In genomic region chr9:61119252-61119651, GRCm38 (mm10) we compare ENCODE assay signal across 24 mouse cellular contexts.
DNase-seq lines count a peak whose midpoint lies in the region; TF ChIP-seq lines count a peak whose summit lies in the region.
"Had no signal": no experiment of that assay in that cellular context is flagged by ENCODE, and none has a peak within 500 bp of the region (broad histone marks: within the 10 kb centered on the region; RNA-seq: fewer than 3 reads in every experiment).

No protein-coding gene starts in this region.

- no peak overlapping the region for H3K4me3 ChIP-seq in kidney, adult 2 months (ENCODE audit: insufficient read depth, low read depth, low read length)
- H3K4me3 ChIP-seq in lung, adult 2 months (replicated peaks; ENCODE audit: extremely low read depth, low read depth, low read length): no peak overlapping the region
- H3K4me3 ChIP-seq in midbrain, embryonic 10.5 days: no peak overlapping the region
- H3K4me3 ChIP-seq: embryonic facial prominence, embryonic 13.5 days; forebrain, embryonic 10.5 days; forebrain, embryonic 15.5 days; hindbrain, embryonic 13.5 days; limb, embryonic 10.5 days; limb, embryonic 15.5 days; midbrain, embryonic 15.5 days; neural tube, embryonic 15.5 days had no signal

- no peaks in the 10 kb centered on the region for H3K9me3 ChIP-seq in midbrain, embryonic 10.5 days (replicated peaks)
- H3K9me3 ChIP-seq: embryonic facial prominence, embryonic 13.5 days; forebrain, embryonic 10.5 days; forebrain, embryonic 15.5 days; hindbrain, embryonic 13.5 days; limb, embryonic 10.5 days; limb, embryonic 15.5 days; midbrain, embryonic 15.5 days; neural tube, embryonic 15.5 days had no signal

- no peak overlapping the region for H3K27ac ChIP-seq in kidney, adult 2 months (ENCODE audit: insufficient read depth, low read depth, low read length)
- H3K27ac ChIP-seq in midbrain, embryonic 10.5 days (replicated peaks): no peak overlapping the region
- H3K27ac ChIP-seq: embryonic facial prominence, embryonic 13.5 days; forebrain, embryonic 10.5 days; forebrain, embryonic 15.5 days; hindbrain, embryonic 13.5 days; limb, embryonic 10.5 days; limb, embryonic 15.5 days; midbrain, embryonic 15.5 days; neural tube, embryonic 15.5 days had no signal

- no peak for TF ChIP-seq CTCF in kidney, adult 2 months (conservative IDR thresholded peaks at IDR 0.05; ENCODE audit: insufficient read depth, insufficient read length, low read depth, low read length)
- TF ChIP-seq CTCF in lung, adult 2 months (IDR thresholded peaks at IDR 0.05; ENCODE audit: insufficient read depth, low read length): no peak

- H3K4me1 ChIP-seq in kidney, adult 2 months (ENCODE audit: control insufficient read depth, insufficient read depth, low read length): no peaks in the 10 kb centered on the region
- no peaks in the 10 kb centered on the region for H3K4me1 ChIP-seq in lung, adult 2 months (ENCODE audit: control insufficient read depth, insufficient read depth, low read length)
- H3K4me1 ChIP-seq in midbrain, embryonic 10.5 days: no peaks in the 10 kb centered on the region

- no peak for TF ChIP-seq POLR2A in kidney, adult 2 months (IDR thresholded peaks at IDR 0.05; ENCODE audit: low read depth, low read length)
- TF ChIP-seq POLR2A in lung, adult 2 months (IDR thresholded peaks at IDR 0.05; ENCODE audit: borderline replicate concordance, extremely low read depth, low read depth, low read length): no peak

- no peaks in the 10 kb centered on the region for H3K27me3 ChIP-seq in kidney, adult 2 months (replicated peaks; ENCODE audit: control insufficient read depth, insufficient read depth, low read length)
- H3K27me3 ChIP-seq in midbrain, embryonic 10.5 days (ENCODE audit: low read depth, poor library complexity, severe bottlenecking): no peaks in the 10 kb centered on the region
- H3K27me3 ChIP-seq: forebrain, embryonic 15.5 days; midbrain, embryonic 15.5 days had no signal

- H3K36me3 ChIP-seq in kidney, adult 2 months (ENCODE audit: control insufficient read depth, insufficient read depth, low read length): no peaks in the 10 kb centered on the region
- no peaks in the 10 kb centered on the region for H3K36me3 ChIP-seq in midbrain, embryonic 10.5 days
- H3K36me3 ChIP-seq: embryonic facial prominence, embryonic 13.5 days; forebrain, embryonic 10.5 days; forebrain, embryonic 15.5 days; hindbrain, embryonic 13.5 days; limb, embryonic 10.5 days; limb, embryonic 15.5 days; midbrain, embryonic 15.5 days; neural tube, embryonic 15.5 days had no signal

- DNase-seq in kidney, adult 2 months: peak; percentile 2
- no peak for DNase-seq in kidney, postnatal 4 days
- peak; percentile 10 for DNase-seq in lung, postnatal 10 days
- no peak for DNase-seq in lung, adult 2 months
- peak; percentile 5 for DNase-seq in lung, postnatal 25 days (ENCODE audit: low spot score)
- DNase-seq in thymus, postnatal 14 days: no peak
- DNase-seq in midbrain, embryonic 10.5 days (ENCODE audit: low spot score): no peak
- DNase-seq: B cell, adult 2 months; cerebellum, adult 9-10 months; gastrocnemius, postnatal 25 days; heart, postnatal 4 days; kidney, postnatal 14 days; retina, postnatal 1 day; right cerebral cortex, postnatal 14 days; thymus, adult 18-20 months; thymus, postnatal 36 days had no signal

- 64% methylated on average over 3 of the region's 3 CpGs for WGBS in kidney, adult 2 months
- WGBS in lung, adult 2 months: 56% methylated on average over 3 of the region's 3 CpGs
- 90% methylated on average over 3 of the region's 3 CpGs for WGBS in midbrain, embryonic 10.5 days

Comparison
In these comparisons a context has a peak if more than half of its experiments do, and no peak if none do; other contexts are left out.
1. DNase-seq: peak in kidney, adult 2 months (single experiment), lung, postnatal 10 days (single experiment) and lung, postnatal 25 days (single experiment); none in kidney, postnatal 4 days (0 of 2), lung, adult 2 months (single experiment), thymus, postnatal 14 days (single experiment) and midbrain, embryonic 10.5 days (single experiment).